Mouse (Mus musculus) bone marrow, adult 2 months (tissue): ENCODE measurements around the gene Igsf9.

Experiments used
- CTCF ChIP-seq: fragments of 200-500 bp; IDR thresholded peaks from 2 replicates; pipeline ENCODE4 v1.5.1; 2011; ENCODE audit warnings: low read length, control low read depth; ENCODE audit not compliant: control insufficient read depth, insufficient read depth
- POLR2A ChIP-seq: fragments of 200-500 bp; IDR thresholded peaks from 2 replicates; pipeline ENCODE4 v1.6.1; 2011; ENCODE audit warnings: low read depth, mild to moderate bottlenecking, control low read depth, low read length, borderline replicate concordance; ENCODE audit not compliant: control insufficient read depth

GRCm38 (mm10) chr1:172484671-172485070, 3.1 kb downstream of the Igsf9 start:
- TF ChIP-seq POLR2A = no peak
- TF ChIP-seq CTCF = no peak
